Mouse (Mus musculus): ENCODE data around the gene Slc25a38.

Slc25a38 gene

DNA sequence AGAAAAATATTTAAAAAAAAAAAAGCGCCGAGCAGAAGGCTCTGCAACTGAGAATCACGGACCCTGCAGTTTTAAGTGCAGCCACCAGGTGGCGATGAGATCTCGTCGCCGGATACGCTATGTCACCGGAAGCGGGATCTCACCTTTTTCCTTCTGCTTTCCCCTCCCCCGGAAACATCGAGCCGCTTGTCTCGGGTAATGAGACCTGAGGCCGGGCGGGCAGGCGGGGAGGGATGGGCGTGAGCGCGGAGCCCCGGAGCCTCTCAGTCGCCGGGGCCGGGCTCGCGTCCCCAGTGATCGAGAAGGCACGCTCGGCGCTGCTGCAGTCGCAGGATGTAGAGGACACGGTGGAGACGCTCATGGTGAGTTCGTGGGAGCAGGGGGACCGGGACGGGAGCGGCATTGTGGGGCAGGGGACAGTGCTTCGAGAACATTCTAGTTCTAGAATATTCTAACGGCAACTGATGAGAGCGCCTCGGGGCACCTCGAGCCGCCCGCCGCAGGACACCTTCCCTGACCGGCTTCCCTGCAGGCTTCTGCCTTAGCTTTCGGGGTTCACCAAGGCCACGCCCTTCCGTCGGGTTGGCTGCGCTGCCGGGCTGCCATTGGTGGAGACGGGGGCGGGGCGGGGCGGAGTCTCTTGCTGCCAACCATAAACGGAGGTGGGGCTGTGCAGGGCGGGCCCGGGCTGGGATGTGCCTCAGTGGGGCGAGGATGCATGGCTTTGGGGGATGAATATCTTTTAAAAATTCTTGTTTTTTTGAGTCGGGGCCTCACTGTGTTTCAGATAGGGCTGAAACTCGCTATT lies at the start of gene Slc25a38:
Slc25a38 (plus strand) TSS at position 164 of the 808 bp plus-strand sequence.
- peak; percentile 95 to 97 for DNase-seq

DNA sequence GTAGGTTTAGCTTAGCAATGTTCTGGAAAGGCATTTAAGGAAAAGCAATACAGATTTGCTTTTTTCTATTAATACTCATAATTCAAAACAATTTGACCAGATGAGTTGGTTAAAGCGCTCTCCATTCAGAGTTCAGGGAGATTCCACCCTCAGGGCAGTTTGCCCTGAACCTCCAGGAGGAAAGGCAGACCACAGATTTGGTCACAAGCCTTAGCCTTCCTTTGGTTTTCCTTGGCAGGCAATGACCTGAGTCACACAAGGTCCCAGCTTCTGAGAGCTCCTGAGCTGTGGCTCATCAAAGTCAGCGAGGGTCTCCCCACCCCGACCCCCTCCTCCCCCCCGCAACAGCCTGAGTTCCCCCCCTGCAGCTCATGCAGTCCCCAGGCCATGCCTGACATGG lies 45.9 kb upstream of the Slc25a38 start:
- no peak for DNase-seq

DNA sequence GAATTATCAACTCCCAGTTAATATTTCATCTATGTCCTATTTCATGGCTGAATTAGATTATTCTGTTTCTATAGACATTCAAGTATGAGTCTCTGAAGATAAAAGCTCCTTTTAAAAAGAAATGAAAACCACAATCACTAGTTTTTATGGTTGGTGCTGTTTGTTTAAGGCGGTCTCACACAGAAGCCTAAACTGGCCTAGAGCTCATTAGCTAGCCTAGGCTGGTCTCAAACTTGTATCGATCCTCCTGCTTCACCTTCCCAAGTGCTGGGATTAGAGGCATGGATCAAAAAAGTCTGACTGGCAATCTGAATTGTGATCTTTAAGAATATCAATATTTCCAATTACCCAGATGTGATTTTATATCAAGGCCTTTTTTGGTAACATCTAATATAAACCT lies 42.6 kb upstream of the Slc25a38 start:
- DNase-seq: no peak

DNA sequence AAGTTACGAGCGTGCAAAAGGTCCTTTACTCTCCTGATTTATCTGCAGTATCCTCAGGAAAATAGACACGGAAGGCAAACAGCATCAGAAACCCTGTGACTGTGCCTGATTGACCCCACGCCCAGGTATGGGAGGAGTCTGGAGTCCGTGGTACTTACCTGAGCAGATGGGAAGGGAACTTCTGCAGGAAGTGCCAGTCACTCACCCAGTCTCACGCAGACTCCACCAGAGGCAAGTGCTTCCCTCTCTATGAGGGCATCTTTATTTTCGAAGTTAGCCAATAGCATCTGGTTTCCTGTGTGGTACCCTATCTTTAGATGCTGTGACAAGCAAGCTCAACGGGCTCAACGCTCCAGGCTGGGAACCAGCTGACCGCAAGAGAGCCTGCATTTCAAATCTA lies 42.1 kb upstream of the Slc25a38 start:
- DNase-seq: no peak

DNA sequence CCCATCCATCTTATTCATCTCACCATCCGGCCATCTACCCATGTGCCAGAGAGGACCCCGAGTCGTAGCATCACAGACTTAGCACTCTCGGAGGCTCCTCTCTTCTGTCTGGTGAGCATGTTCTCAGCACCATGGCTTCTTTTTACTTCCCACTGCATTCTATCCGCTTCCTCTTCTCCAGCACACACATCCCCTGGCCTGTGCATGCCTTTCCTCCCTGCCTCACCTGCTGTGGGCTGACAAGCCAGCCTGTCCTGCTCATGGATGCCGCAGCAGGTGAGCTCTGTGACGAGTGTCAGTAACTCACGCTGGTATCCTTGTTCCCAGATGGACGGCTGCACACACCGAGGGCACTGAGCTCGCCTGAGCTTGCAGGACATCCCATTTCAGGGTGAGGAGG lies 40.4 kb upstream of the Slc25a38 start, which contains the start of gene Cx3cr1:
Cx3cr1 (minus strand) TSS at position 101 of the 400 bp plus-strand sequence.
- no peak for DNase-seq

DNA sequence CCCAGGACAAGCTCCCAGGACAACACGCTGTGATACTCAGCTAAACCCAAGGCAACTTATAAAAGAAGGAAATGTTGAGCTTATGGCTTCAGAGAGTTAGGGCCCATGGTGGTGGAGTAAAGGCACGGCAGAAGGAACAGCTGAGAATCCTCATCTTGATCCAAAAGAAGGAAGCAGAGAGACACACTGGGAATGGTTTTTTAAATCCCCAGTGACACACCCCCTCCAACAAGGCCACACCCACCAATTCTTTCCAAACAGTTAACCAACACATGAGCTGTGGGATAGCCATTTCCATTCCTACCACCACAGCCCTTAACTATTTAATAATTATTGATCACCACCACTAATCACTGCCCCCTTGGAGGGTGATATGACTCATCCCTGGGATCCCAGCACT lies 38.9 kb upstream of the Slc25a38 start:
- no peak for DNase-seq

DNA sequence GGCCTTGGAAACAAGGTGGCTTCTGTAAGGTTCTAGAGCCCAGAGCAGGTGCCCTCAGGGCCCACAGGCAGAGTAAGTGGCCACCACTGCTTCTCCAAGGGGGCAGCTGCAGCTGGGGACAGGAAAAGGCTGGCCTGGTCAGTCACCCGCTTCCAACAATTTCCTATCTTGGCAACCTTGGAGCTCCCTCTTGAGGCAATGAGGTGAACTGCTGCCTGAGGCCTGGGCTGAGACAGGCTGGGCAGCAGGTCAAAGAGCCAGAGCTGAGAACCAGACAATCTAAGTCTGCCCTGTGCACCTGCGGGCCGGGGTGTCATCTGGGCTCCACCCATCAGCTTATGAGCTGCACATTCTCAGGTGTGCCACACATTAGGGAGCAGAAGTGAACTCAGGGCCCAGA lies 37.0 kb upstream of the Slc25a38 start:
- peak; percentile 82 to 90 for DNase-seq

DNA sequence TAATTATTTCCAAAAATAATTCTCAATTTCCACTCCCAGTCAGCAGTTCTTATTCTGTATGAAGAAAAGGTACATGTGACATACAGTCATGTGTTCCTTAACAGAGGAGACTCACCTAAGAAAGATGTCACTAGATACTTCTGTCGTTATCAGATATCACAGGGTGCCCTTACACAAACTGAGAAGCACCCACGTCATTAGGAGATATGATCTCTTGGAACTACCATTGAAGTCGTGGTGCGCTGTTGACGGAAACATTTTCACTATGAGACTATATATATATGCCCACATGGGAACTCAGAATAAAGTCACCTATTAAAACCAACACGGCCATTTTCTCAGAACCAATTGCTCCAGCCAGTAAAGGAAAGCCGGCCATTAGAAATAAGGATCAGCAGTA lies 35.7 kb upstream of the Slc25a38 start:
- no peak for DNase-seq

DNA sequence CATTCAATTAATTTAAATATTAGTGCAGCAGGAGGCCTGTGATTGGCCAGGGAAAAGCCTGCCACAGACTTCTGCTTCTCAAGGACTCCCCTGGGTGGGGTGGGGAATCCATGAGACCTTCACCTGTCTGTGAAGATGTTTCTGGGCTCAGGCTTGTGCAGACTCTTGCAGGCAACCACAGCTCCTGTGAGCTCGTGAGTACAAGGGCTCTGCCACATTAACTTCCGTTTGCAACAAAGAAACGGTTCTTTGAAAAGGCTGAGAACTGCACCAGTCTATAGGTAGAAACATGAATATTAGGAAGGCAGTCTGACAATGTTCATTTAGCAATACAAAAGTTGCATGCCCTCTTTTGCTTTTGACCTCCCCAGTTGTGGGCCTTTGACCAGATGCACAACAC lies 31.9 kb upstream of the Slc25a38 start:
- no peak for DNase-seq

DNA sequence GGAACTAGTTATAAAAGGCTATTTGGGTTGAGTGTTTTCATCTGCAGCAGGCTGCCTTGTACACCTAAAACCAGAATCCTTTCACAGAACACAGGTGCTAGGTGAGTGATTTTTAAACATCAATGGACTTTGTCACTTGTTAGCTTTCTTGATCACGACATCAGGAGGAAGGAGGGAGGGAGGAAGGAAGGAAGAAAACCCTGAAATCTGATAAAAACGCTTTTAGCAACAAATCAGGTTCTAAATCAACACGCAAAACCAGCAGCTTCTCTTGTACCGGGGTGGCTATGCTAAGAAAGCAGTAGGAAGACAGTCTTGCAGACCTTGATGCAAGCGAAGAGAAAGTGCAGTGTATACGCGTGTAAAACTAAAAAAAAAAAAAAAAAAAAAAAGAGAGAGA lies 30.3 kb upstream of the Slc25a38 start:
- no peak for DNase-seq

DNA sequence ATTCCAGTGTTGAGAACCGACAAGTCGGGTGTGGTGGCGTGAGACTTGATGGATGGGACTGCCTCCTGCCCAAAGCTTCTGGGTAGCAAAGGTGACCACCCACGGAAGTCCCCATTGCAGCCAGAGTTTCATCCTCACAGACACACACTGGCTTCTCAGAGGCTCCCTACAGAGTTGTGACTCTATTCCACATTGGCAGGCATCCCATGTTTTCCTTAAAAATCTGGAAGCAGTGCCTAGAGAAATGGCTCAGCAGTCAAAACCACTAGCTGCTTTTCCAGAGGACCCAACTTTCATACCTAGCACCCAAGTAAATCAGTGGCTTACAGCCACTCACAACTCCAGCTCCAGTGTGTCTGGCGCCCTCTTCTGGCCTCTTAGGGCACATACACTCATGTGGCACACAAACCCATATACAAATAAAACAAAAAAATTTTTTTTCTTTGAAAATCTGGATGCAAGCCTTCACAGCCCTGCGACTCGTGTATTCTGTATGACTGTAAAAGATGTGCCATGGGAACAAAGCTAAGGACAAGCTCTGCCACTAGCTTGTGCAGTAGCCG lies 29.5 kb upstream of the Slc25a38 start:
- no peak for DNase-seq

DNA sequence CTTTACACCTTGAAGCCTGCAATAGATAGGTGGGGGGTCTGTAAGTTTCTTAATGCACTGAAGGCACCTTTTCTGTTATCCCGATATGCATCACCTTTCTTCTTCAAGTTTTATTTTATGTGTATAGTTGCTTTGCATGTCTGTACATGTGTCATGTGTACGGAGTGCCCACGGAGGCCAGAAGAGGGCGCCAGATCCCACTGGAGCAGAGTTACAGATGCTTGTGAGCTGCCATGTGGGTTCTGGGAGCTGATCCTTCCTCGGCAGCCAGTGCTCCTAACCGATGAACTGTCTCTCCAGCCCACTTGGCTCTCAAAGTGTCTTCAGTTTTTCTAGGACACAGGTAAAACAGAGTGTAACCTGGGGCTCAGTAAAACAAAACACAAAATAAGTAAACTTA lies 28.9 kb upstream of the Slc25a38 start:
- no peak for DNase-seq

DNA sequence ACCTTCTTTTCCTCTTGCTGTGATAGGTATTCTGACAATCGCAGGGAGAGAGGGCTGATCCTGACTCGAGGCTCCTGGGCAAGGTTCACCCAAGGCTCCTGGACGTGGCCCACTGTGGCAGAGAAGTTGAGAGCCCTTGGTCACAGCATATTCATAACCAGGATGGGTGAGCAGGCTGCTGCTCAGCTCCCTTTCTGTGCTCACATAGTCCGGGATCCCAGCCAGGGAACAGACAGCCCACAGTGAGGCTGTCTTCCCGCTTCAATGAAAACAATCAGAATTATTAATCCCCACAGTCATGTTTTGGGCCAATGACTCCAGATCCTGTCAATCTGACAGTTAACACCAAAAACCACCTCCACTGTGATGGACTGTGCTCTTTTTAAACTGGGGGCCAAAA lies 28.2 kb upstream of the Slc25a38 start:
- DNase-seq: no peak

DNA sequence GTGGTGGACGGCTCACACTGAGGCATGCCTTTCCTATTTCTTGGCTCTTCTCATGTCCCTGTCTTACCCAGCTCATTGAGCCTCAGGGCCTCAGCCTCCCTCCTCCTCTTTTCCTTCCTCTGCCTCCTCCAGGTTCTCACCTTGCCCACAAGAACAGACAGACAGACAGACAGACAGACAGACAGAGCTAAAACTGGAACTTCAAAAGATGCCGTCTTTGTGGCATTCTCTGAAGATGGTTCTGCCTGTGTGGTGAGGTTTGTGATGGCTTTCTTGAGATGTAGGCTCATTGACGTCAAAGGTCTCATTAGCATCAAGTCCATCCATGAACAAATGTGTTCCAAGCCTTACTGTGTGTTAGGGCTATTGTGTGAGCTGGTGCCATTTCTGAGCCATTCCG lies 27.5 kb upstream of the Slc25a38 start:
- no peak for DNase-seq

DNA sequence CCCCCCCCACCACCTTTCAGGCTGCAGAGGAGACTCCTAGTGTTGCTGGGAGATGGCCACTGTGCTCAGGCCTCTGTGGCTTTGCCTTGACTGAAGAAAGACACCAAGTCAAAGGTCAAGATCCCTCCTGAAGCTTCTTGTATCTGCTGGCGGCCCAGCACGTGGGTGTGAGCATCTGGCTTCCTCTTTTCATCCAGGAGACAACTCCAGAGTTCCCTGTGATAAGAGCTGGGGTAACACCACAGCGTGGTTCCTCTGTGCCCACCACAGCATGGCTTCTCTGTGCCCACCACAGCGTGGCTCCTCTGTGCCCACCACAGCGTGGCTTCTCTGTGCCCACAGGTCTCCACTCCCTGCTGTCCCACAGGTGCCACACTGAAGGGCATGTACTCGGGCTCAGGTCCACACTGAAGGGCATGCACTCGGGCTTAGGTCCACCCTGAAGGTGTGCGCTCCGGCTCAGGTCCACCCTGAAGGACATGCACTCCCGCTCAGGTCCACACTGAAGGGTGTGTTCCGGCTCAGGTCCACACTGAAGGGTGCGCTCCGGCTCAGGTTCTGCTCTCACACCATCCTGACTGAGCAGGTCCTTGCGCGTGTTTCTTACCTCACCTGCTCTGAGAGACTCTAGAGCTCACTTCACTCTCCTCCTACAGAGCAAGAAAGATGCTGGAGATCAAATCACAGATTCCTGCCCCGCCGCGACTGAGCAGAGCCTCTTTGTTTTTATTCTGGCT lies 26.8 kb upstream of the Slc25a38 start:
- DNase-seq: no peak

DNA sequence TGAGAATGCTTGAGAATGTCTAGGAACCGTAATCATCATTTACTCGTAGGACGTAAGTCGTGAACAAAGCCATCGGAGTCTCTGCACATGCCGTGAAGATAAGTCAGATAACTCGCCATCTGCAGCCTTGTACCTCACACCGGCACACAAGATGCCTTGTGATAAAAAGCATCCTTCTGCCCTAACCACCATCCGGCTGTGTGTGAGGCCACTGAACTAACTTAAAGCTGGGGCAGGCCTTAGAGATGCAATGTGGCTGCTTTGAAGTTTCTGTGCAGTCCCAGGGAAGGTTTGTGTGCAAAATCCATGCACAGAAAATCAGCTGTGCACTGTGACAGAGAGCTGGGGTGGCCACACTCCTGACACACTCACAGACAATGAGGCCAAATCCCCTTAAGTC lies 25.8 kb upstream of the Slc25a38 start:
- no peak for DNase-seq

DNA sequence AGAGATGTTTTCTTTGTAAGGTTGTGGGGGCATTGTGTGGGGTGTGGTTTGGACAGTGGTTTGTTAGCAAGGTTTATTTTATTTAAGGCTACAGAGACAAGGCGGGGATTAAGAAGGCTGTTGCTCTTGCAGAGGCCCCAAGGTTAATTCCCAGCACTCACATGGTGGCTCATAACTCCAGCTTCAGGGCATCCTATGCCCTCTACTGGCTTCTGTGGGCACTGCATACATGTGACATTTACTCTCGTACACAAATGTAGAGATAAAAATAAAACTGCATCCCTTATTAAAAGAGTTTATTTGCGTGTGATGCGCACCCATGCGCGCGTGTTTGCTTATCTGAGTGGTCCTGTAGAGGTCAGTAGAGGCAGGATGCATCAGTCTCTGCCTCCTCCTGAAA lies 21.0 kb upstream of the Slc25a38 start:
- DNase-seq: no peak

DNA sequence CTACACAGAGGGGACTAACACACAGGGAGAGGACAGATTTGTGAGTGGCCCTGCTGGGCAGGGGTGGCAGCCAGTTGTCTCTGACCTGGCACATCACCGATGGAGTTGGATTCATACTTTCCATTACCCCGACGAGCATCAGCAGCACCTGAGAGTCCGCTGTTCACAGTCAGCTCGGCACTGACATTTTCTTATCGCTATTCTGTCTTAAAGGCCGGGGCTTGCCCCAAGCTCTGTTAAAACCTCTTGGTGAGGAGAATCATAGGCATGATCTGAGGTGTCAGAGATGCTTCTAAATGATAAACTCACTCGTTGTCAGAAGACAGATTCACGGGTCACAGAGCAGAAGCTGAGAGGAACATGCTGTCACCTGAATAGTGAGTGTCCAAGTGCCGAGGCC lies 19.1 kb upstream of the Slc25a38 start:
- no peak for DNase-seq

DNA sequence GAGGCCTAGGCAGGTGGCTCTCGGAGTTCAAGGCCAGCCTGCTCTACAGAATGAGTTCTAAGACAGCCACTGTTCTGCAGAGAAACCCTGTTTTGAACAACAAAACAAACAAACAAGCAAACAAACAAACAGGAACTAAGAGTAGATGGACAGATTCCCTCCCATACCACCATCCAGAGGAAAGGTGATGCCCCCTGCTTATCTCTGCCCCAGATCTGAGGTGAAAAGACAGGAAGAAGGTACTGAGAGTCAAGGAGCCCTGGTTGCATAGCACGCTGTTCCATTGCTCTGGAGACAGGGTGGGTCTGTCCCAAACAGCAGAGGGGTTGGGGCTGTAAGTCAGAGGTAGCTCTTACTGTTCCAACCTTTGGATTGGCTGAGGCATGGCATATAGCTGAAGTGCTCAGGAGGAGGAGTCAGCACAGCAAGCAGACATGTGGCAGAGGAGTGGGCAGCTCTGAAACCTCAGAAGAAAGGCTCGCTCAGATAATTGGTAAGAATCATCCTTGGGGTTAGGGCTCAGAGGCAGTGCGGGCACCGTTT lies 18.4 kb upstream of the Slc25a38 start, which contains the start of gene Ccr8:
Ccr8 (plus strand) TSS at position 419 of the 543 bp plus-strand sequence.
- DNase-seq: no peak

DNA sequence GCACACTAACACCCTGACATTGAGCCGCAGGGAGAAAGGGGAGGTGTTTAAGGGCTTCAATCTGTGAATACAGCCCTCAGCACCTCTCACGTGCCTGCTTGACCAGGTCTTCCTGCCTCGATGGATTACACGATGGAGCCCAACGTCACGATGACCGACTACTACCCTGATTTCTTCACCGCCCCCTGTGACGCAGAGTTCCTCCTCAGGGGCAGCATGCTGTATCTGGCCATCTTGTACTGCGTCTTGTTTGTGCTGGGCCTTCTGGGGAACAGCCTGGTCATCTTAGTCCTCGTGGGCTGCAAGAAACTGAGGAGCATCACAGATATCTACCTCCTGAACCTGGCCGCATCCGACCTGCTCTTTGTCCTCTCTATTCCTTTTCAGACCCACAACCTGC lies 16.5 kb upstream of the Slc25a38 start:
- no peak for DNase-seq

DNA sequence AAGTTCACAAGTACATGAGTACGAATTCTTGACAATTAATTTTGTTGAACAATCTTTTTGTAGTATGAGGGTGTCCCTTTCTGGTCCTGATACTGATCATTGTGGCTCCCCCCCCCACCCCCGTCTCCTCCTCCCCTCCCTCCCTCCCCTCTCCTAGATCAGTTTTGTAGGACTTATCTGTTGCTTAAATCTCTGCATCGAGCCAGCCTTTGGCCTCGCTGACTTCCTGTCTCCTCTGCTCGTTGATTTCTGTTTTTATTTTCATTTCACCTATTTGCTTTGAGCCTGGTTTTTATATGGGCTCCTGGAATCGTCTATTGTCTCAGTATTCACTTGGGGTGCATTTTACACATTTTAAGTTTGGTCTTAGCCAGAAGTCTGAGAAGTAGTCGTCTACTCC lies 14.3 kb upstream of the Slc25a38 start:
- DNase-seq: no peak

DNA sequence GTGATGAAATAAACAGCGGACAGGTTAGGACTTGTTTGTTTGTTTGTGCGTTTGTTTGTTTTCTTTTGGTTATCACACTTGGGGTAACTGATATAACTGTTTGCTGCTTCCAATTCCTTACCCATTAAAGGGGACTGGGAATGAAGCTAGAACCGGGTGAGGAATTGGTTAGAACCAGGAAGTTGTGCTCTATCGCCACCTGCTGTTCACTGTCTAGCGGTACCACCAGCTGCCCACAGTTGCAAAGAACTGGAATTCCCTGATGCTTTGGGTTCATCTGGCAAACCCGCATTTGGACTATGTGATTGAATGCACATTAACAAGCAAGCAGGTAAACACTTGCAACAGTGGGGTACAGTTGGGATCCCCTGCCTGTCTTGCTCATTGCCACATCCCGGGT lies 11.5 kb upstream of the Slc25a38 start:
- peak; percentile 64 to 76 for DNase-seq

DNA sequence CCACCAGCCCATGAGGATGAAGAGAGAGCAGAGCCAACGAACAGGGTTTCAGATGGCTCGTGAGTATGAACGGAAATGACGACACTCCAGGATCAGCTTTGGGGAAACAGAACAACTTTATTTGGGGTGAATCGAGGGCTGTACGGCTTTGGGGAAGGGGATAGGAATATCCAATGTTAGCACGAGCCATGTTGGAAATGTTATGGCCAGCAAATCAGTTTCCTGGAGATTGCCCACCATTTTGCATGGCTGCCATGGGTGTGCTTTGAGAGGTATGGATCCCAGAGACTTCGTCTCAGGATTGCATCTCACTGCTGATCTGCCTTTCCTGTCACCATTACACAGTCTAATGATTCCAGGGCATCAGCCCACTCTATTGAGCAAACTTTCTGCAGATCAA lies 10.9 kb upstream of the Slc25a38 start:
- DNase-seq: no peak

DNA sequence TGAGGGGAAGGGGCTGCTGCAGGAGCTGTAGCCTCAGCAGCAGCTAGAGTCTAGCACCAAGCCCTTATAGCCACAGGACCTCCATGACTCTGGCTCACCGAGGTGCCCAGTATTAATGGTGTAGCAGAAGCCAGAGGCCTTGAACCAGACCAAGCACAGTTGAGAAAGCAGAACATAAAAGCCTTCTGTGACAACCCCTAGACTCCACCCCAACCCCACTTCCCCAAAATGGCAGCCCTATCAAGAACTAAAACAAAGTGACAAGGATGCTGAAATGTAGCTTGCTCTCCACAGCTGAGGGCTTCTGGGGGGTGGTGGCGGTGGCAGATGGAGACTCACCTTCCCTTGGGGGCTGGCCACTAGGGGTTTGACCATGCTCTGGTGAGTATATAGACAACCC lies 9.0 kb upstream of the Slc25a38 start:
- no peak for DNase-seq

Measured in cerebellum, postnatal 36 days (tissue).